Mouse (Mus musculus) lung, adult 2 months (tissue): Measurements from ENCODE around the gene Slc22a23.

Experiments
- CTCF ChIP-seq: fragments of 200-500 bp; IDR thresholded peaks from 2 replicates; pipeline ENCODE4 v1.5.1; 2011; ENCODE audit warnings: mild to moderate bottlenecking, low read length, control low read depth; ENCODE audit not compliant: insufficient read depth
- POLR2A ChIP-seq: fragments of 200-500 bp; IDR thresholded peaks from 2 replicates; pipeline ENCODE4 v1.6.1; 2011; ENCODE audit warnings: low read depth, mild to moderate bottlenecking, control low read depth, low read length, borderline replicate concordance; ENCODE audit errors: extremely low read depth

- TF ChIP-seq POLR2A: no peak
- no peak for TF ChIP-seq CTCF
Observed at GRCm38 (mm10) chr13:34228905-34229304, 116.1 kb downstream of the Slc22a23 start.
